Mouse (Mus musculus): Measurements from ENCODE around the gene Ankmy2.

Gene Ankmy2

GRCm38 (mm10) chr12:36157638-36158308 lies 859 bp downstream of the Ankmy2 start, which contains the start of gene Bzw2:
Bzw2 (minus strand) TSS chr12:36158080.
- DNase-seq (ENCODE audit: low read depth, low spot score) = peak; percentile 86

- DNase-seq (ENCODE audit: low read depth, low spot score) = no peak
Measured at GRCm38 (mm10) chr12:36164126-36164791, 7.3 kb downstream of the Ankmy2 start.

- no peak for DNase-seq (ENCODE audit: low read depth, low spot score)
Measured at GRCm38 (mm10) chr12:36165299-36165698, 8.4 kb downstream of the Ankmy2 start.

- no peak for DNase-seq (ENCODE audit: low read depth, low spot score)
Measured at GRCm38 (mm10) chr12:36177227-36177626, 20.3 kb downstream of the Ankmy2 start.

GRCm38 (mm10) chr12:36182570-36182969 lies 25.7 kb downstream of the Ankmy2 start:
- DNase-seq (ENCODE audit: low read depth, low spot score) = no peak

- no peak for DNase-seq (ENCODE audit: low read depth, low spot score)
Measured at GRCm38 (mm10) chr12:36187081-36187480, 30.2 kb downstream of the Ankmy2 start.

GRCm38 (mm10) chr12:36189610-36190009 lies 32.7 kb downstream of the Ankmy2 start:
- DNase-seq (ENCODE audit: low read depth, low spot score) = no peak

- peak; percentile 8 for DNase-seq (ENCODE audit: low read depth, low spot score)
Measured at GRCm38 (mm10) chr12:36190343-36190742, 33.4 kb downstream of the Ankmy2 start.

- DNase-seq (ENCODE audit: low read depth, low spot score) = no peak
Measured at GRCm38 (mm10) chr12:36194976-36195375, 38.1 kb downstream of the Ankmy2 start.

- peak; percentile 49 for DNase-seq (ENCODE audit: low read depth, low spot score)
Measured at GRCm38 (mm10) chr12:36205579-36206119, 48.7 kb downstream of the Ankmy2 start.

- no peak for DNase-seq (ENCODE audit: low read depth, low spot score)
Measured at GRCm38 (mm10) chr12:36207072-36207799, 50.3 kb downstream of the Ankmy2 start.

- DNase-seq (ENCODE audit: low read depth, low spot score) = no peak
Measured at GRCm38 (mm10) chr12:36207800-36208148, 50.9 kb downstream of the Ankmy2 start.

GRCm38 (mm10) chr12:36208456-36208855 lies 51.5 kb downstream of the Ankmy2 start:
- DNase-seq (ENCODE audit: low read depth, low spot score) = no peak

GRCm38 (mm10) chr12:36210096-36210495 lies 53.2 kb downstream of the Ankmy2 start:
- no peak for DNase-seq (ENCODE audit: low read depth, low spot score)

GRCm38 (mm10) chr12:36214389-36215148 lies 57.7 kb downstream of the Ankmy2 start:
- no peak for DNase-seq (ENCODE audit: low read depth, low spot score)

- DNase-seq (ENCODE audit: low read depth, low spot score) = peak; percentile 77
Measured at GRCm38 (mm10) chr12:36215149-36215480, 58.2 kb downstream of the Ankmy2 start.

- no peak for DNase-seq (ENCODE audit: low read depth, low spot score)
Measured at GRCm38 (mm10) chr12:36216230-36216629, 59.3 kb downstream of the Ankmy2 start.

GRCm38 (mm10) chr12:36216905-36217304 lies 60.0 kb downstream of the Ankmy2 start:
- peak; percentile 70 for DNase-seq (ENCODE audit: low read depth, low spot score)

- no peak for DNase-seq (ENCODE audit: low read depth, low spot score)
Measured at GRCm38 (mm10) chr12:36224392-36224791, 67.5 kb downstream of the Ankmy2 start.

- DNase-seq (ENCODE audit: low read depth, low spot score) = no peak
Measured at GRCm38 (mm10) chr12:36231386-36231785, 74.5 kb downstream of the Ankmy2 start.

GRCm38 (mm10) chr12:36241171-36241570 lies 84.3 kb downstream of the Ankmy2 start:
- peak; percentile 20 for DNase-seq (ENCODE audit: low read depth, low spot score)
